ENCODE assay signal across 20 mouse cellular contexts in the genomic region with DNA sequence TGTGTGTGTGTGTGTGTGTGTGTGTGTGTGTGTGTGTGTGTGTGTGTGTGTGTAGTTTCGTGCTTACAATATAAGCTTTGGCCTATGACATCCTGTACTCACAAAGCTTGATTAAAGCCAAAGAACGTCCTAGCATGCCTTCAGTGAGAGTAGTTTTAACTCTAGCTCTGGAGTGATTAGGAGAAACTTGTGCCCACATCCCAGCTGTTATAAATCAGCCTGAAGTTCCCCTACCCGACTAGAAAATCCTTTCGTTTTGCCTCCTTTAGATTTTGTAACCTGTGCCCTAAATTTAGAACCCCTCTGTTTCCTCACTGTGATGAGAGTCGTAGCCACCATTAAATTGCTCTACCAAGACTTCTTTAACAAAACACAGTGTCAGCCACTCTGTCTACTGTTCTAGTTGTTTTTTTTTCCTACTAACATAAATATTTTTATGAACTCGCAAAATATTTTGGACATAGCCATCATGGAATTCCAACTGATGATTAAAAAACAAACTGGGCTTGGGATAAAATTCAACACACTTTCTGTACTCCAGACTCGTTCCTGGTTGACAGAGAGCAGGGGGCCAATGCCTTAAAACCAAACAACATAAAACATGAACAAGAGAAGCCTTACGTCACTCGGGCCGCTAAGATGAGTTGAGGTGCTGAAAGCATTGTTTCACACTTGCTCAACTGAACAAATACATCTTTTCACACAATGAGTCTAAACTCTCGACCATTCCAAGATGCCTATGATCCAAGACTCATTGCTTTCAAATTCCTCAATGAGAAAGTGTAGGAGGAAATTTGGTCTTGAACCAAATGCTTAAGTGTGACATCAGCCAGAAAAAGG.
DNase-seq lines count a peak whose midpoint lies in the region; ATAC-seq and TF ChIP-seq lines count a peak whose summit lies in the region.
"Had no signal": no experiment of that assay in that cellular context is flagged by ENCODE, and none has a peak within 500 bp of the region (broad histone marks: within the 10 kb centered on the region; RNA-seq: fewer than 3 reads in every experiment).

No protein-coding gene starts in this region.

- H3K27ac ChIP-seq in limb, embryonic 12.5 days, result peak overlapping the region; percentile 50; the same call in 1 of the 2 replicates
- H3K27ac ChIP-seq in limb, embryonic 10.5 days, result no peak overlapping the region; the same call in 1 of the 2 replicates
- peak overlapping the region; percentile 87 for H3K27ac ChIP-seq in embryonic fibroblast, embryonic 13.5 days (ENCODE audit: insufficient read depth, low read length)
- no peak overlapping the region for H3K27ac ChIP-seq in midbrain, embryonic 11.5 days (ENCODE audit: low read depth, low read length)
- H3K27ac ChIP-seq: heart, embryonic 15.5 days; layer of hippocampus, adult 2 months; left cerebral cortex, adult 2 months; liver, embryonic 12.5 days; midbrain, embryonic 12.5 days had no signal

- H3K36me3 ChIP-seq in limb, embryonic 12.5 days, result no peaks in the 10 kb centered on the region
- no peaks in the 10 kb centered on the region for H3K36me3 ChIP-seq in limb, embryonic 10.5 days
- H3K36me3 ChIP-seq in midbrain, embryonic 11.5 days (ENCODE audit: control insufficient read depth, insufficient read depth, low read length), result no peaks in the 10 kb centered on the region
- H3K36me3 ChIP-seq: embryonic facial prominence, embryonic 13.5 days; G1E; heart, embryonic 15.5 days; liver, embryonic 12.5 days; midbrain, embryonic 12.5 days had no signal

- H3K4me1 ChIP-seq in limb, embryonic 12.5 days (replicated peaks), result peaks cover 17% of the 10 kb centered on the region
- peaks cover 12% of the 10 kb centered on the region; the same call in 1 of the 2 replicates for H3K4me1 ChIP-seq in limb, embryonic 10.5 days
- H3K4me1 ChIP-seq in embryonic fibroblast, embryonic 13.5 days (ENCODE audit: control insufficient read depth, insufficient read depth, low read length), result peaks cover 5% of the 10 kb centered on the region; the same call in 1 of the 2 replicates
- peaks cover 3% of the 10 kb centered on the region; the same call in 1 of the 2 replicates for H3K4me1 ChIP-seq in midbrain, embryonic 11.5 days (ENCODE audit: control insufficient read depth, insufficient read depth, low read length)
- H3K4me1 ChIP-seq: liver, embryonic 12.5 days had no signal

- H3K9ac ChIP-seq in limb, embryonic 12.5 days (replicated peaks), result no peak overlapping the region
- H3K9ac ChIP-seq in midbrain, embryonic 11.5 days (ENCODE audit: low read length), result no peak overlapping the region
- H3K9ac ChIP-seq: embryonic facial prominence, embryonic 13.5 days; heart, embryonic 15.5 days; liver, embryonic 12.5 days; midbrain, embryonic 12.5 days had no signal

- H3K9me3 ChIP-seq in limb, embryonic 12.5 days, result no peaks in the 10 kb centered on the region
- no peaks in the 10 kb centered on the region for H3K9me3 ChIP-seq in limb, embryonic 10.5 days (replicated peaks)
- no peaks in the 10 kb centered on the region for H3K9me3 ChIP-seq in midbrain, embryonic 11.5 days (ENCODE audit: control insufficient read depth, low read length)
- H3K9me3 ChIP-seq: embryonic facial prominence, embryonic 13.5 days; G1E; heart, embryonic 15.5 days; liver, embryonic 12.5 days; midbrain, embryonic 12.5 days had no signal

- H3K4me2 ChIP-seq in limb, embryonic 12.5 days, result no peak overlapping the region
- no peak overlapping the region for H3K4me2 ChIP-seq in midbrain, embryonic 11.5 days
- H3K4me2 ChIP-seq: embryonic facial prominence, embryonic 13.5 days; heart, embryonic 15.5 days; liver, embryonic 12.5 days; midbrain, embryonic 12.5 days had no signal

- H3K27me3 ChIP-seq in limb, embryonic 12.5 days, result no peaks in the 10 kb centered on the region
- H3K27me3 ChIP-seq in limb, embryonic 10.5 days (ENCODE audit: low read depth, poor library complexity, severe bottlenecking), result no peaks in the 10 kb centered on the region
- H3K27me3 ChIP-seq in midbrain, embryonic 11.5 days (ENCODE audit: control insufficient read depth, insufficient read depth, low read length), result no peaks in the 10 kb centered on the region
- H3K27me3 ChIP-seq: embryonic facial prominence, embryonic 13.5 days; heart, embryonic 15.5 days; liver, embryonic 12.5 days; midbrain, embryonic 12.5 days had no signal

- TF ChIP-seq POLR2A in embryonic fibroblast, embryonic 13.5 days (IDR thresholded peaks at IDR 0.05; ENCODE audit: low read depth, low read length), result no peak

- 37% methylated on average over 11 of the region's 11 CpGs for WGBS in limb, embryonic 12.5 days
- 56% methylated on average over 11 of the region's 11 CpGs for WGBS in limb, embryonic 10.5 days
- 78% methylated on average over 11 of the region's 11 CpGs for WGBS in midbrain, embryonic 11.5 days

- no peak for ATAC-seq in limb, embryonic 12.5 days (ENCODE audit: insufficient number of reproducible peaks, insufficient read depth, low FRiP score, low TSS enrichment, low read depth)
- ATAC-seq in midbrain, embryonic 11.5 days (ENCODE audit: low FRiP score), result no peak
- ATAC-seq: forebrain, embryonic 14.5 days; inflammation-experienced regulatory T-cells, adult 6 months; liver, embryonic 12.5 days had no signal

- H3K4me3 ChIP-seq in limb, embryonic 12.5 days (replicated peaks), result no peak overlapping the region
- H3K4me3 ChIP-seq in limb, embryonic 10.5 days, result no peak overlapping the region
- no peak overlapping the region for H3K4me3 ChIP-seq in embryonic fibroblast, embryonic 13.5 days (ENCODE audit: insufficient read depth, low read length)
- no peak overlapping the region for H3K4me3 ChIP-seq in midbrain, embryonic 11.5 days (ENCODE audit: low read depth, low read length)
- H3K4me3 ChIP-seq: embryonic facial prominence, embryonic 13.5 days; heart, embryonic 15.5 days; layer of hippocampus, adult 2 months; left cerebral cortex, adult 2 months; liver, embryonic 12.5 days; midbrain, embryonic 12.5 days; myocyte had no signal

- no peak for TF ChIP-seq CTCF in embryonic fibroblast, embryonic 13.5 days (IDR thresholded peaks at IDR 0.05; ENCODE audit: borderline replicate concordance, insufficient read depth, low read length)

- peak; percentile 21 to 35 for DNase-seq in heart, adult 9 months (ENCODE audit: low spot score in 2 of 2)
- no peak for DNase-seq in heart, adult 8-10 months (ENCODE audit: low spot score)
- no peak for DNase-seq in limb, embryonic 10.5 days (ENCODE audit: low spot score)
- DNase-seq in mesoderm, embryonic 11.5 days (ENCODE audit: low read depth, low spot score), result peak; percentile 10
- DNase-seq in midbrain, embryonic 11.5 days (ENCODE audit: low spot score, missing footprints), result no peak
- DNase-seq: adrenal gland, postnatal 14 days; cerebellum, adult 9-10 months; right cerebral cortex, adult 18-20 months had no signal

Comparison
In these comparisons a context has a peak if more than half of its experiments do, and no peak if none do; other contexts are left out.
1. DNase-seq: peak in heart, adult 9 months (2 of 2) and mesoderm, embryonic 11.5 days (single experiment); none in heart, adult 8-10 months (single experiment), limb, embryonic 10.5 days (single experiment) and midbrain, embryonic 11.5 days (single experiment).
2. H3K27ac ChIP-seq: peak in limb, embryonic 12.5 days (single experiment) and embryonic fibroblast, embryonic 13.5 days (single experiment); none in limb, embryonic 10.5 days (single experiment) and midbrain, embryonic 11.5 days (single experiment).